Mouse (Mus musculus): ENCODE data around the gene Rph3al. TPM values are rescaled to one million over a fixed set of nuclear protein-coding genes. Genes with fewer than 3 reads are reported as not detected.

Rph3al gene
- polyA plus RNA-seq (2016; fragmentation: Nextera tagmentation; extraction: Ambion mirVana): 0.84 and 0.93 TPM in 2 replicates

GRCm38 (mm10) chr11:75938379-75938906 is at the start of gene Rph3al:
TSS of gene Rph3al (minus strand) at chr11:75938429.
- Histone ChIP-seq H3K4me3 (no peak within 1 kb of the TSS), H3K27me3 (0 out of 2 replicates have a peak, but pooled peaks cover 6% of the 10 kb centered on the region), H3K4me2 (replicated peaks) (no peak within 1 kb of the TSS), H3K27ac (replicated peaks) (no peak within 1 kb of the TSS; the same call in 1 of the 2 replicates), H3K4me1 (peaks cover 10% of the 10 kb centered on the region), H3K36me3 (no peaks in the 10 kb centered on the region), H3K9ac (replicated peaks) (peak within 1 kb of the TSS; percentile 28; the same call in 1 of the 2 replicates), H3K9me3 (peaks cover 3% of the 10 kb centered on the region; the same call in 1 of the 2 replicates)
- ATAC-seq (ENCODE audit: low FRiP score, low read depth): no peak
- WGBS: 65% methylated on average over 6 of the region's 6 CpGs

DNA sequence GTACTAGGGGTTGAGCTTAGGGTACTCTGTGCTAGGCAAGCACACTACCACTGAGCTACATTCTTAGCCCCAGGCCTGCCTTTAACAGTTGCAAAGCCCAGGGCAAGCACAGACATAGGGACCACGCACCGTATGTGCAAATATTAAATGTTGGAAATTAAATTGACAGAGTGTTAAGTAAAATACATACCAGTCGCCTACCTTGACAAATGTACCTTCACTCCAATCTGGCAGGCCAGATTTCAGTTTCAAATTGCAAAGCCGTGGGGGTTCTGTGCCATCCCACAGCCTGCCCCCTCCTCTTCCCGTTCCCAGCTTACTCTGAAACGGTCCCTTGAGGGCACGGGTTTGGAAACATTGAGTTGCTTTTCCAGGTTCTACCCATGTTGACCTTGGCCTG is 47.7 kb upstream of the Rph3al start:
- 80% methylated on average over 7 of the region's 7 CpGs for WGBS
- ATAC-seq (ENCODE audit: low FRiP score, low read depth): no peak
- no peak overlapping the region for H3K4me2 ChIP-seq (replicated peaks)

GRCm38 (mm10) chr11:75984581-75984980 is 46.4 kb upstream of the Rph3al start:
- no peak overlapping the region for H3K4me3 ChIP-seq
- no peak overlapping the region for H3K27ac ChIP-seq (replicated peaks)
- ATAC-seq (ENCODE audit: low FRiP score, low read depth): no peak
- no peaks in the 10 kb centered on the region for H3K9me3 ChIP-seq
- no peaks in the 10 kb centered on the region for H3K4me1 ChIP-seq
- H3K27me3 ChIP-seq: no peaks in the 10 kb centered on the region
- H3K9ac ChIP-seq (replicated peaks): no peak overlapping the region
- no peaks in the 10 kb centered on the region for H3K36me3 ChIP-seq
- H3K4me2 ChIP-seq (replicated peaks): no peak overlapping the region
- 92% methylated on average over 1 of the region's 1 CpGs for whole genome bisulfite sequencing

More for the DNA sequence above, 47.7 kb upstream of the Rph3al start:
- H3K27ac ChIP-seq (replicated peaks): no peak overlapping the region
- no peaks in the 10 kb centered on the region for H3K4me1 ChIP-seq
- no peaks in the 10 kb centered on the region for H3K9me3 ChIP-seq
- H3K4me3 ChIP-seq: no peak overlapping the region
- H3K9ac ChIP-seq (replicated peaks): no peak overlapping the region
- no peaks in the 10 kb centered on the region for H3K36me3 ChIP-seq
- H3K27me3 ChIP-seq: no peaks in the 10 kb centered on the region

DNA sequence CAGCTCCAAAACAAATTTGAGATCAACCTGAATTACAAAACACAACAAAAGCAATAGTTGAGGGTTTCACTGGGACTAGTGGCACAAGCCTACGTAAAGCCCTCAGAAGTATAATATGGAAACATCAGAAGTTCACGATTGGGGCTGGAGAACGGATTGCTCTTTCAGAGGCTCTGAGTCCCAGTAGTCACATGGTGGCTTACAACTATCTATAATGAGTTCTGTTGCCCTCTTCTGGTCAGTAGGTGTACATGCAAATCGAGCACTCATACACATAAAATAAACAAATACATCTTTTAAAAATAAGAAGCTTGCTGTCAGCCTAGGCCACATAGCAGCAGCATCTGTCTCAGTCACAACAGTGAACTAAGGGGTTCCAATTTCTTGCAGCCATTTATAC is 45.0 kb upstream of the Rph3al start:
- Histone ChIP-seq H3K27ac (replicated peaks) (no peak overlapping the region), H3K36me3 (no peaks in the 10 kb centered on the region)

GRCm38 (mm10) chr11:75980413-75980812 is 42.2 kb upstream of the Rph3al start:
- no peaks in the 10 kb centered on the region for H3K4me1 ChIP-seq
- H3K27ac ChIP-seq (replicated peaks): no peak overlapping the region
- H3K4me2 ChIP-seq (replicated peaks): no peak overlapping the region
- no peaks in the 10 kb centered on the region for H3K9me3 ChIP-seq
- 27% methylated on average over 2 of the region's 2 CpGs for WGBS
- no peak overlapping the region for H3K9ac ChIP-seq (replicated peaks)
- ATAC-seq (ENCODE audit: low FRiP score, low read depth): no peak
- no peaks in the 10 kb centered on the region for H3K27me3 ChIP-seq
- no peak overlapping the region for H3K4me3 ChIP-seq
- no peaks in the 10 kb centered on the region for H3K36me3 ChIP-seq

More for the DNA sequence above, 45.0 kb upstream of the Rph3al start:
- Histone ChIP-seq H3K4me3 (no peak overlapping the region), H3K9me3 (no peaks in the 10 kb centered on the region), H3K4me1 (no peaks in the 10 kb centered on the region), H3K9ac (replicated peaks) (no peak overlapping the region), H3K27me3 (no peaks in the 10 kb centered on the region), H3K4me2 (replicated peaks) (no peak overlapping the region)
- 66% methylated on average over 4 of the region's 4 CpGs for WGBS
- no peak for ATAC-seq (ENCODE audit: low FRiP score, low read depth)

DNA sequence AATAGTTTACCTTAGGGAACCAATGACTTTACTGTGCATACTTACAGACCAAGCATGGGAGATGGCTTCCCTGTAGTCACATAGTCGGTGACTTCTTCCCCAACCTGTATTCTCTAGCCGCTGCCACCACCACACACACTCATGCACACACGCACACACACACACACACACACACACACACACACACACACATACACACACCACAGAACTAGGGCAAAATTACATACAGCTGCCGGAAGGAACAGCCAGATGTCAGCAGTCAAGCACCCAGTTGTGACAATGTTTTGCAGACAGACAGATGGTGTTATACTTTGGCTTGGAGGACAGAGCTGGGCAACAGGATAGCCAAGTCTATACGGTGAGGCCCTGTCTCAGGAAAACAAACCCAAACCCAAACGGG is 39.8 kb upstream of the Rph3al start:
- no peaks in the 10 kb centered on the region for H3K36me3 ChIP-seq
- H3K4me2 ChIP-seq (replicated peaks): no peak overlapping the region
- no peak for ATAC-seq (ENCODE audit: low FRiP score, low read depth)
- 77% methylated on average over 6 of the region's 6 CpGs for WGBS
- H3K27ac ChIP-seq (replicated peaks): no peak overlapping the region
- H3K9me3 ChIP-seq: no peaks in the 10 kb centered on the region
- H3K9ac ChIP-seq (replicated peaks): no peak overlapping the region
- H3K4me3 ChIP-seq: no peak overlapping the region
- no peaks in the 10 kb centered on the region for H3K27me3 ChIP-seq
- no peaks in the 10 kb centered on the region for H3K4me1 ChIP-seq

DNA sequence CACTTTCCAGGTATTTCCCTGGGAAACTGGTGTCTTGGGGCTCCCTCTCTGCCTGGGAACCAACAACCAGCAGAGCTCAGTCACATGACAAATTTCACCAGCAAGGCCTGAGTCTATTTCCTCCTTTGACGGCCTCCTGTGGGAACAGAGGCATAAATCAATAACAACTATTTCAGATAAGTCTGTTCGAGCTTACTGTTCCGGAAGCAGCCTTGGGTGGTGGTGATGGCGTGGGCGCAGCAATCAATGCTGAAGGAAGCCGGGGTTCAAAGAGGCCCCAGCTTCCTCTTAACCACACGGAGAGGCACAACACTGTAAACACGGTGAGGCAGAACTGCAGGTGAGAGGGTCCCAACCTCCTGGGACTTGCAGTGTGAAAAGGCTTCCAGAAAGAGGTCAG is 38.5 kb upstream of the Rph3al start:
- H3K36me3 ChIP-seq: no peaks in the 10 kb centered on the region
- no peaks in the 10 kb centered on the region for H3K4me1 ChIP-seq
- H3K27ac ChIP-seq (replicated peaks): no peak overlapping the region
- H3K9me3 ChIP-seq: no peaks in the 10 kb centered on the region
- H3K27me3 ChIP-seq: no peaks in the 10 kb centered on the region
- H3K4me3 ChIP-seq: no peak overlapping the region
- 75% methylated on average over 8 of the region's 8 CpGs for WGBS
- ATAC-seq (ENCODE audit: low FRiP score, low read depth): no peak
- no peak overlapping the region for H3K9ac ChIP-seq (replicated peaks)
- H3K4me2 ChIP-seq (replicated peaks): no peak overlapping the region

- H3K27me3 ChIP-seq: peaks cover 7% of the 10 kb centered on the region
- H3K4me1 ChIP-seq: no peaks in the 10 kb centered on the region
- no peaks in the 10 kb centered on the region for H3K9me3 ChIP-seq
- no peak for ATAC-seq (ENCODE audit: low FRiP score, low read depth)
- H3K9ac ChIP-seq (replicated peaks): no peak overlapping the region
- H3K4me2 ChIP-seq (replicated peaks): no peak overlapping the region
- no peaks in the 10 kb centered on the region for H3K36me3 ChIP-seq
- no peak overlapping the region for H3K4me3 ChIP-seq
- 97% methylated on average over 1 of the region's 1 CpGs for whole genome bisulfite sequencing
- no peak overlapping the region for H3K27ac ChIP-seq (replicated peaks)
Observed at GRCm38 (mm10) chr11:75973988-75974387, 35.8 kb upstream of the Rph3al start.

DNA sequence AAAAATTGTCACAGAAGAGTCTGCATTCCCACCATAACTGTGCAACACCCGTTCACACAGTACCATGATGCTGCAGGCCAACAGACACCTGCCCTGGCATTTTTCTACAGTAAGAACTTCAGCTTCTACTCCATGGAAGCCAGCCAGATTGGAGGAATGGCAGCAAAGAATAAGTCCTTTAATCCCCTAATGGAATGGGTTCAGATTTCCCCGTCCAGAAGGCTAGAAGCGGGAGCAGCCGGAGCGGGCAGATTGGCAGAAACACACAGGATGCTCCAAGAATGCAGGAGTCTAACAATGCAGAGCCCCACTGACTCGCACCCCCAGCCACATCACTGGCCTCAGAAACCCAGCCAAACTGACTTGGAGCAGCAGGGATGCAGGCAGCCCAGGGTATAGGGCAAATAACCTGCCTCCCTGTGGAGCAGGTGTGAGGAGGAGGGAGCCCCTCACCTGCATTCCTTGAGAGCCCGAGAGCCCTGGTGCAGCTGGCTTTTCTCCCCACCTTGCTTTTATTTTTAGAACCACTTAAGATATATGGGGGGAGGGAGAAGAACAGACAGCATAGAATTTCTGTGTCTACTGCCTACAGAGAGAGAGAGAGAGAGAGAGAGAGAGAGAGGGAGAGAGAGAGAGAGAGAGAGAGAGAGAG is 34.8 kb upstream of the Rph3al start:
- 25% methylated on average over 7 of the region's 7 CpGs for WGBS
- no peak overlapping the region for H3K4me3 ChIP-seq
- H3K36me3 ChIP-seq: no peaks in the 10 kb centered on the region
- ATAC-seq (ENCODE audit: low FRiP score, low read depth): no peak
- no peaks in the 10 kb centered on the region for H3K4me1 ChIP-seq
- H3K27ac ChIP-seq (replicated peaks): no peak overlapping the region
- H3K27me3 ChIP-seq: peaks cover 16% of the 10 kb centered on the region
- H3K9me3 ChIP-seq: no peaks in the 10 kb centered on the region
- H3K9ac ChIP-seq (replicated peaks): no peak overlapping the region
- no peak overlapping the region for H3K4me2 ChIP-seq (replicated peaks)

- H3K27ac ChIP-seq (replicated peaks): no peak overlapping the region
- H3K36me3 ChIP-seq: no peaks in the 10 kb centered on the region
- no peak overlapping the region for H3K4me2 ChIP-seq (replicated peaks)
- WGBS: 91% methylated on average over 3 of the region's 3 CpGs
- H3K27me3 ChIP-seq: peaks cover 24% of the 10 kb centered on the region
- peaks cover 3% of the 10 kb centered on the region; the same call in 1 of the 2 replicates for H3K4me1 ChIP-seq
- H3K9me3 ChIP-seq: no peaks in the 10 kb centered on the region
- no peak for ATAC-seq (ENCODE audit: low FRiP score, low read depth)
- no peak overlapping the region for H3K4me3 ChIP-seq
- no peak overlapping the region for H3K9ac ChIP-seq (replicated peaks)
Observed at GRCm38 (mm10) chr11:75972188-75972587, 34.0 kb upstream of the Rph3al start.

- H3K36me3 ChIP-seq: no peaks in the 10 kb centered on the region
- 23% methylated on average over 3 of the region's 3 CpGs for WGBS
- no peak overlapping the region for H3K4me2 ChIP-seq (replicated peaks)
- H3K9ac ChIP-seq (replicated peaks): no peak overlapping the region
- no peak overlapping the region for H3K27ac ChIP-seq (replicated peaks)
- H3K9me3 ChIP-seq: no peaks in the 10 kb centered on the region
- H3K27me3 ChIP-seq: peaks cover 40% of the 10 kb centered on the region
- peaks cover 15% of the 10 kb centered on the region for H3K4me1 ChIP-seq
- H3K4me3 ChIP-seq: no peak overlapping the region
- ATAC-seq (ENCODE audit: low FRiP score, low read depth): no peak
Observed at GRCm38 (mm10) chr11:75970629-75971028, 32.4 kb upstream of the Rph3al start.

- H3K4me2 ChIP-seq (replicated peaks): no peak overlapping the region
- no peak overlapping the region for H3K27ac ChIP-seq (replicated peaks)
- 75% methylated on average over 6 of the region's 6 CpGs for WGBS
- no peaks in the 10 kb centered on the region for H3K9me3 ChIP-seq
- H3K9ac ChIP-seq (replicated peaks): no peak overlapping the region
- peaks cover 34% of the 10 kb centered on the region for H3K4me1 ChIP-seq
- peaks cover 53% of the 10 kb centered on the region for H3K27me3 ChIP-seq
- no peaks in the 10 kb centered on the region for H3K36me3 ChIP-seq
- no peak overlapping the region for H3K4me3 ChIP-seq
- ATAC-seq (ENCODE audit: low FRiP score, low read depth): no peak
Observed at GRCm38 (mm10) chr11:75968761-75969160, 30.5 kb upstream of the Rph3al start.
